Mouse (Mus musculus) hindbrain, embryonic 12.5 days (tissue): ENCODE data around the gene Gm29609. TPM values are rescaled to one million over a fixed set of nuclear protein-coding genes. Genes with fewer than 3 reads are reported as not detected.
A peak's percentile ranks its signal among the peaks of the same experiment; 100 is the strongest.

Experiments
- ATAC-seq: fragments of 200-750 bp; cut with Nextera tagmentation; 2 replicates; pipeline ENCODE4 v1.8.0; 2017; ENCODE audit warnings: moderate TSS enrichment; ENCODE audit not compliant: low FRiP score
- H3K27ac ChIP-seq: fragments of 300-500 bp; sonication (generic); 2 replicates; pipeline ENCODE4 v1.5.1; 2016; ENCODE audit warnings: mild to moderate bottlenecking
- H3K27me3 ChIP-seq: fragments of 300-500 bp; sonication (generic); 2 replicates; pipeline ENCODE4 v1.6.1; 2016; ENCODE audit warnings: mild to moderate bottlenecking
- H3K36me3 ChIP-seq: fragments of 300-500 bp; sonication (generic); 2 replicates; pipeline ENCODE4 v1.6.1; 2016; ENCODE audit warnings: mild to moderate bottlenecking
- H3K4me1 ChIP-seq: fragments of 300-500 bp; sonication (generic); 2 replicates; pipeline ENCODE4 v1.6.1; 2016
- H3K4me2 ChIP-seq: fragments of 300-500 bp; sonication (generic); replicated peaks from 2 replicates; pipeline ENCODE4 v1.6.1; 2016; ENCODE audit warnings: mild to moderate bottlenecking
- H3K4me3 ChIP-seq: fragments of 300-500 bp; sonication (generic); 2 replicates; pipeline ENCODE4 v1.5.1; 2016; ENCODE audit warnings: mild to moderate bottlenecking
- H3K9ac ChIP-seq: fragments of 300-500 bp; sonication (generic); 2 replicates; pipeline ENCODE4 v1.6.1; 2016; ENCODE audit warnings: mild to moderate bottlenecking, moderate library complexity
- H3K9me3 ChIP-seq: fragments of 300-500 bp; sonication (generic); replicated peaks from 2 replicates; pipeline ENCODE4 v1.6.1; 2016; ENCODE audit warnings: mild to moderate bottlenecking
- WGBS: fragments of 180-500 bp; shearing (Covaris S2); methylation state at CpG from one replicate; pipeline ENCODE4 v1.1.7; 2016; 5-methylcytosine and 5-hydroxymethylcytosine counted together
- polyA plus RNA-seq: library from polyadenylated mRNA; unstranded; fragments of >200 nt; fragmentation: Nextera tagmentation; extraction: Ambion mirVana; gene quantifications from 2 replicates; pipeline ENCODE4 v1.2.1, GENCODE M21; 2016

Gene Gm29609
- polyA plus RNA-seq, 1 experiment from 2014 or later = 2.3 TPM

GRCm38 (mm10) chr5:31195671-31196070 lies 16.0 kb upstream of the Gm29609 start:
- no peak overlapping the region for H3K9ac ChIP-seq
- H3K4me3 ChIP-seq = no peak overlapping the region
- H3K36me3 ChIP-seq = peaks cover 66% of the 10 kb centered on the region
- no peak for ATAC-seq
- H3K27me3 ChIP-seq = no peaks in the 10 kb centered on the region
- peaks cover 27% of the 10 kb centered on the region for H3K4me1 ChIP-seq
- WGBS = 94% methylated on average over 4 of the region's 4 CpGs
- no peak overlapping the region for H3K27ac ChIP-seq
- H3K4me2 ChIP-seq = no peak overlapping the region
- H3K9me3 ChIP-seq = peaks cover 6% of the 10 kb centered on the region

GRCm38 (mm10) chr5:31194486-31195485 lies 15.1 kb upstream of the Gm29609 start:
- H3K9ac ChIP-seq = no peak overlapping the region
- H3K4me1 ChIP-seq = peaks cover 22% of the 10 kb centered on the region
- no peaks in the 10 kb centered on the region for H3K27me3 ChIP-seq
- no peak for ATAC-seq
- H3K27ac ChIP-seq = no peak overlapping the region
- WGBS = 94% methylated on average over 16 of the region's 16 CpGs
- peak overlapping the region; percentile 80; the same call in 1 of the 2 replicates for H3K4me3 ChIP-seq
- H3K9me3 ChIP-seq = no peaks in the 10 kb centered on the region
- peak overlapping the region; percentile 87; the same call in 1 of the 2 replicates for H3K4me2 ChIP-seq
- peaks cover 68% of the 10 kb centered on the region for H3K36me3 ChIP-seq

GRCm38 (mm10) chr5:31193631-31194281 lies 14.0 kb upstream of the Gm29609 start:
- Histone ChIP-seq H3K9me3 (no peaks in the 10 kb centered on the region), H3K27ac (peak overlapping the region; percentile 83), H3K4me2 (peak overlapping the region; percentile 87), H3K27me3 (no peaks in the 10 kb centered on the region), H3K4me3 (peak overlapping the region; percentile 80), H3K36me3 (peaks cover 65% of the 10 kb centered on the region), H3K4me1 (peaks cover 22% of the 10 kb centered on the region), H3K9ac (peak overlapping the region; percentile 85)
- 15% methylated on average over 25 of the region's 25 CpGs for WGBS
- peak; percentile 41 for ATAC-seq

- Histone ChIP-seq H3K27me3 (no peaks in the 10 kb centered on the region), H3K27ac (peak within 1 kb of the TSS; percentile 83), H3K4me2 (peak within 1 kb of the TSS; percentile 87), H3K4me1 (peaks cover 22% of the 10 kb centered on the region), H3K9ac (peak within 1 kb of the TSS; percentile 85), H3K9me3 (no peaks in the 10 kb centered on the region), H3K36me3 (peaks cover 65% of the 10 kb centered on the region), H3K4me3 (peak within 1 kb of the TSS; percentile 80)
- peak; percentile 95 for ATAC-seq
- WGBS = under 1% methylated on average over 48 of the region's 48 CpGs
These were observed 13.4 kb upstream of the Gm29609 start, which contains the start of the genes Snx17 and Eif2b4 for GRCm38 (mm10) chr5:31192939-31193630. TSS of gene Snx17 (plus strand) at chr5:31193227. TSS of gene Eif2b4 (minus strand) at chr5:31193430.

- Histone ChIP-seq H3K9ac (peak overlapping the region; percentile 67), H3K4me2 (peak overlapping the region; percentile 87), H3K27me3 (no peaks in the 10 kb centered on the region), H3K36me3 (peaks cover 65% of the 10 kb centered on the region), H3K4me1 (peaks cover 22% of the 10 kb centered on the region), H3K27ac (peak overlapping the region; percentile 83), H3K4me3 (peak overlapping the region; percentile 80), H3K9me3 (no peaks in the 10 kb centered on the region)
- WGBS = 17% methylated on average over 42 of the region's 42 CpGs
- peak; percentile 64 for ATAC-seq
These were observed 12.6 kb upstream of the Gm29609 start for GRCm38 (mm10) chr5:31192045-31192938.

- H3K4me1 ChIP-seq = peaks cover 22% of the 10 kb centered on the region
- no peaks in the 10 kb centered on the region for H3K27me3 ChIP-seq
- no peak overlapping the region for H3K27ac ChIP-seq
- H3K36me3 ChIP-seq = peaks cover 52% of the 10 kb centered on the region
- no peak overlapping the region for H3K9ac ChIP-seq
- H3K9me3 ChIP-seq = no peaks in the 10 kb centered on the region
- no peak for ATAC-seq
- no peak overlapping the region for H3K4me3 ChIP-seq
- H3K4me2 ChIP-seq = no peak overlapping the region
- 91% methylated on average over 9 of the region's 9 CpGs for WGBS
These were observed 10.5 kb upstream of the Gm29609 start for GRCm38 (mm10) chr5:31190201-31190600.

- H3K4me2 ChIP-seq = no peak overlapping the region
- no peak overlapping the region for H3K27ac ChIP-seq
- no peak for ATAC-seq
- 81% methylated on average over 4 of the region's 4 CpGs for WGBS
- H3K4me1 ChIP-seq = peaks cover 11% of the 10 kb centered on the region
- H3K9me3 ChIP-seq = no peaks in the 10 kb centered on the region
- H3K9ac ChIP-seq = no peak overlapping the region
- H3K27me3 ChIP-seq = no peaks in the 10 kb centered on the region
- peaks cover 43% of the 10 kb centered on the region for H3K36me3 ChIP-seq
- no peak overlapping the region for H3K4me3 ChIP-seq
These were observed 8.6 kb upstream of the Gm29609 start for GRCm38 (mm10) chr5:31188223-31188840.

GRCm38 (mm10) chr5:31183678-31184077 lies 4.0 kb upstream of the Gm29609 start:
- Histone ChIP-seq H3K27me3 (no peaks in the 10 kb centered on the region), H3K36me3 (peaks cover 22% of the 10 kb centered on the region), H3K4me3 (no peak overlapping the region), H3K9me3 (no peaks in the 10 kb centered on the region), H3K9ac (no peak overlapping the region), H3K4me2 (no peak overlapping the region), H3K27ac (no peak overlapping the region), H3K4me1 (peaks cover 8% of the 10 kb centered on the region)
- 66% methylated on average over 4 of the region's 4 CpGs for WGBS
- ATAC-seq = no peak

GRCm38 (mm10) chr5:31181183-31181770 lies 1.6 kb upstream of the Gm29609 start:
- Histone ChIP-seq H3K4me1 (peaks cover 9% of the 10 kb centered on the region), H3K4me3 (no peak overlapping the region), H3K36me3 (no peaks in the 10 kb centered on the region), H3K9ac (no peak overlapping the region), H3K4me2 (no peak overlapping the region), H3K9me3 (no peaks in the 10 kb centered on the region), H3K27me3 (no peaks in the 10 kb centered on the region), H3K27ac (no peak overlapping the region)
- 94% methylated on average over 9 of the region's 9 CpGs for WGBS
- no peak for ATAC-seq

GRCm38 (mm10) chr5:31179301-31179765 lies 378 bp downstream of the Gm29609 start:
- Histone ChIP-seq H3K4me3 (peak overlapping the region; percentile 87), H3K4me1 (peaks cover 9% of the 10 kb centered on the region), H3K27me3 (no peaks in the 10 kb centered on the region), H3K9ac (peak overlapping the region; percentile 87), H3K36me3 (peaks cover 8% of the 10 kb centered on the region), H3K9me3 (no peaks in the 10 kb centered on the region), H3K27ac (peak overlapping the region; percentile 97), H3K4me2 (peak overlapping the region; percentile 87)
- peak; percentile 79 for ATAC-seq
- 0% methylated on average over 25 of the region's 25 CpGs for WGBS
